Mouse (Mus musculus) kidney, adult 8-10 months (tissue): ENCODE measurements around the gene Cdh26.

Source experiments
- DNase-seq, 2 experiments: peaks; one replicate each; pipeline ENCODE4 v3.0.0; 2022

Gene Cdh26

DNA sequence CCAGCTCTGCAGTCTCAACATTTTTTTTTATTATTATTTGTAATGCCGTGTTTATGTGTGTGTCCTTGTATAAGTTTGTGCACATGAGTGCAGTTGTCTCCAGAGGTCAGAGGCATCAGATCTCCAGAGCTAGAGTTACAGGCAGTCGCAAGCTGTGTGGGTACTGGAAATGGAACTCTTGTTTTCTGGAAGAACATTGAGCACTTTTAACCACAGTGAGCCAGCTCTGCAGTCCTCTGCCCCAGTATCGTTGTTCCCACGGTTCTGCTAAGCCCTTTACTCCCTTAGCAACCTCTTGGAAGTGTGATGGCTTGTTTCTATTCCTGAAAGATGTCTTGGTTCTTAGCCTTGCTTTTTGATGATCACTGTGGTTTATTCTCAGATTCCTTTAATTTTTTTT lies 19.1 kb downstream of the Cdh26 start:
- DNase-seq, result no peak

DNA sequence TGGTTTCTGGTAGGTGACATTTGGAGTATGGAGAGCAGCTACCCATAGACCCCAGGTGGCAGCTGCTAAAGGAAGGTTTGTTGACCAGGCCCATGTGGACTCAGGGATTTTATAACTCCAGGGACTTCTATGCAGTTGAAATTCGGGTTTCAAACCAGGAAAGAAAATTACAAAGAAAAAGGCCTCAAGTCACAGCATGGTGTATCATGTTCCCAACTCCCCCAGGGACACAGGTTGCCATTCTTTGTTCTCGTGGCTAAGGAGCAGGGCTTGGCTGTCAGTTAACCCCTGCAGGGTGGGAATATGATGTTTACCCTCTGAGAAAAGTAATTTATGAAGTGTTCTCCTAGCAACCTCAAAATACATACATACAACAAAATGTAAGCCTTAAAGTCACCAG lies 19.9 kb downstream of the Cdh26 start:
- DNase-seq, result no peak

DNA sequence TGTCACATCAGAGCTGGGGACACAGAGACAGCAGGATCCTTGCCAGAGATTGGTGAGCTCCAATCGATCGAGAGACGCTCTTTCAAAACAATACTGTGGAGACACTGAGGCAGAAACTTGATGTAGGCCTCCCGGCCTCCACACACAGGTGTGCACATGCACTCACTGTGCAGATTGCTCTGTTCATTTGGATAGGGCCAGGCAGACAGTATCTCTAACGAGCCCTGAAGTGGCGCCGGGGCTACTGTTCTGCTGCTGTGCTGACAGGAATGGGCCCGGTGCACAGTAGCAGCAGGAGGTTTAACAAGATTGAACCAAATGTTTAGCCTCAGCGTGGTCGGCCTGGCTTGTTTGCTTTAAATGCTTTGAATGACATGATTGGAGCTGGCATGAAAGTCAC lies 20.6 kb downstream of the Cdh26 start:
- no peak for DNase-seq

DNA sequence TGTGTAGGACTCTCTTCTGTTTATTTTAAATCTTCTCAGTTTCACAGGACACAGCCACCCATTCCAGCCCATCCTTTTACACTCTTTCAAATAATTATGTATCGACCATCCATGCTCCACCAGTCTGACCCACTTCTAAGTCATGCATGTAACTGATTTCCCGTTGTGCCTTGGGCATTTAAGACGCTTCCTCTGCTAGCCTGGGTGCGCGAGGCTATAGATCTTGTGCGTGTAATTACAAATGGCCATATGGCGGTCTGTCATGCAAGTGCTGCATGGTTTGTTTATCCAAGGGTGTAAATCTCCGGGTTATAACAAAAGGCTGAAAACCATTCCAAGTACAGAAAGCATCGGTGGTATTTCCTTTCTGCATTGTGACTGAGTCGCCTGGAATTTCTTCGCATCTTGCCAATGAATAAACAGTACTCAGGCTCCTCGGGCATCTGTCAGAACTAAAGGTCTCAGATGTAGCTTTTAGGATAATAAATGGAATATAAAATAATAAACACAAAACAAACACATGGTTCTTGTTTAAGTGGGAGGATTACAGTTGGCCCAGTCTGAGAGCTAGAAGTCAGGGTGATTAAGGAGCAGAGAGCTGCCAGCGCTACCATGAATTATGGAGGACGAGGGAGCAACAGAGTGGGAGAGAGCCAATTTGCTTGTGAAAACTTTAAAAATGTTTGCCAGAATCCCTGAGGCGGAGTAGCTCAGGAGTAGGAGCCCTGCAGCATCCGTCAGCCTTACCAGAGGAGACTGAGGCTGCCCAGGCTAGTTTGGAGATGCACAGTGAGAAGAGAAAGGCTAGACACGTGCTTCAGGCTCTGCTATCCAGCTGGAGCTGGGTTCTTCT lies 24.6 kb downstream of the Cdh26 start:
- peak in 1 of 2 experiments; percentile 6 for DNase-seq

DNA sequence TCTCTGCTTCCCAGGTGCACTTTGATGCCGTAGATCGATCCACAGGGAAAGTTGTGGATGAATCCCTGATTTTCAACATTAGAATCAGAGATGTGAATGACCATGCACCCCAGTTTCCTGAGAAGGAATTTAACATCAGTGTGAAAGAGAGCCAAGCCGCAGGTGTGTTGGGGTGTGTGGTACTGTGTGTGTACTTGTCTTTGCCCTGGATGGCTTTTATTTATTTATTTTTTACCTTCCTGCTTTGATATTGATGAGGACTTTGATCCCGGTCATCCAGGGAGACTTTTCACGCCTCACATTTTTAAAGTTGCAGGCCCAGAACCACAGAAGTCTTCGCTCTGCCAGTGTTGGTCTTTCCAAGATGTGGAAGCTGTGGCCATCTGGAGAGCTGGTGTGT lies 27.1 kb downstream of the Cdh26 start:
- DNase-seq, result no peak

DNA sequence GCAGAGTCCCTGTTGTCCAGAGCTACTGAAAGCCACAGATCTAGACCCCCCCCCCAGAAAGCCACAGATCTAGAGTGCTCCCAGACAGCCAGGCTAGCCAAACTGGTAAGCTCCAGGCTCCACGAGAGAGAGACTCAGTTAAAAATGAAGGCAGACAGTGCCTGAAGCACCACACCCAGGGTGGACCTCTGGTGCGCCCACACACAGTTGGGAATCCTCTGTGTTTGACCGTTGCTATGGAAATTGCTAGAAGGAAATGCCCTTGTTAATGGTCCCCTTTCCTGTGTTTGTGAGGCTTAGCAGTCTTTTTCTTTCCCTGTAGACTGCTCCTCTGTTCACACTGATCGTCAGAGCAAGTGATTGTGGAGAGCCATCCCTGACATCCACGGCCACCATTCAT lies 30.0 kb downstream of the Cdh26 start:
- DNase-seq, result no peak

DNA sequence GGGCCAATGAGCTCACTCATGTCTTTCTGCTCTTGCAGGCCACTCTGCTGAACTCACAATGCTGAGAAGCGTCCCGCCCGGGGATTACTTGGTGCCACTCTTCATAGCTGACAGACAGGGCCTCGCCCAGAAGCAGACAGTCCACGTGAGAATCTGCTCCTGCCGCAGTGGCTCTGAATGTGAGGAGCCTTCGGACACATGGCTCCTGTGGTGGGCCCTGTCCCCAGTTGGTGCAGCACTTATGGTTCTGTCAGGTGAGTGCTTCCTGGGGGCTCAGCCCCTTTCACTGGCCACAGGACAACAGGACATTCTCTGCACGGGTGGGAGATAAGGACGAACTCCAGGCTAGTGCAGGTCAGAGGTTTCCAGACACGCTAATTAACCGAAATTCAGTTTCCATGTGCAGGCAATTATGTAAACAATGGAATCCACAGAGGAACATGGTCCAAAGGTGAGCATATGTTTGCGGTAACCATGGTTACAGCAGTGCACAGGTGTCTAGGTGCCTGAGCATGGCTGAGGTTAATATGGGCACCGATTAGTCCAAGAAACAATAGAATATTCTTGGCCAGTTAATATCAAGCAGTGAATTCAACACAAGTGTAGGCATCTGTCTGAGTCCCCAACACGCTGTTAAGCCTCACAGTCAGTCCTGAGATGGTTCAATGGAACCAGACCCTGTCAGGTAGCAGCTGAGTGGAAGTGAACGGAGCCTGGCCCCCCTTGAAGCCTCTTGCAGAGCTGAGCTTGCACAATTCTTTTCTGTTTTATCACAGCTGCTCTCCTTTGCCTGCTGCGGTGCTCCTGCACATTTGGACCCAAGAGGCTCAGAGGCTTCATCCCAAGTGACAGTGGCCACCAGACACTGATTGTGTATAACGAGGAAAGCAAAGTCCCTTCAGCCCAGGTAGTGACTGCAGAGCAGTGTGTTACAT lies 41.5 kb downstream of the Cdh26 start:
- no peak for DNase-seq

DNA sequence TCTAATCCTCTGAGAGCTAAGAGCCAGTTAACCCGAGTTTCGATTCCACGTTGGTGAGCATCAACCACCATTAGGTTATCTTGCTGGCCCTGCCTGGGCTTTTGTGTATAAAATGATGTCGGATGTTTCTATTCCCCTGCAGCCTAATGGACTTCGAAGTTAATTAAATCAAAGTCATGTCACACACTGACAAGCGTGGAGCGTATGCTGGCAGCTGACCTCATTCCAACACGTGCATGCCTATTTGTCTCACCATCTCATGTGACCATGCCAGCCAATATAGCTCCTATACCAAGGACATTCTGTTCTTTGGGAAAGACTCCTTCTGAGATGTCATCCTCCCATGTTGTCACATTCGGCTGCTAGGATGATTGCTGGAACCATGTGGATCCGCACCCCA lies 43.6 kb downstream of the Cdh26 start:
- DNase-seq, result no peak

DNA sequence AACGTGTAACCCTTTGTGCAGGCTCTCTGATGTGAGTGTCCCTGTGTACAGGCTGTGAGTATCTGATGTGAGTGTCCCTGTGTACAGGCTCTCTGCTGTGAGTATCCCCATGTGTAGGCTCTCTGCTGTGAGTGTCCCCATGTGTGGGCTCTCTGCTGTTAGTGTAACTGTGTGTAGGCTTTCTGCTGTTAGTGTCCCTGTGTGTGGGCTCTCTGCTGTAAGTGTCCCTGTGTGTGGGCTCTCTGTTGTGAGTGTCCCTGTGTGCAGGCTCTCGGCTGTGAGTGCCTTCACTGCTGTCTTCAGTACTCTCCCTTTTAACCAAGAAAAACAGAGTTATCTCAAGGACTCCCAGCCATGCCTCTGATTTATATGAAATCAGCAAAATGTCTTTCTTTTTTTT lies 46.9 kb downstream of the Cdh26 start:
- DNase-seq, result no peak

DNA sequence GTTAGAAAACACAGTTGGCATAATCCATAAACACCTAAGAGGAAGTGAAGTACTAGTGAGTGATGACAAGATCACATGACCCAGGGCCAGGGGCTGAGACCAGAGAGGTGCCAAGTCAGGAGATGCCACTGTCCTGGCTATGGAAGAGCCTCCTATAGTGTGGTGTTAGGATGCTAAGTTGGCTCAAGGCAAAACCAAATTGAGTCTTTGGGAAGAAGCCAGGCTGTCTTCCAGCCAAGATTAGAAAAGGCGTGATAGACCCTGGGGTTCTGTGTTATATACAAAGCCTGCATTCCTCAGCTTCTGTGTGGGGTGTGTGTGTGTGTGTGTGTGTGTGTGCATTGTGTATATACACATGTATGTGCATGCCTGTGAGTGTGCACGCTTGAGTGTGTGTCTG lies 48.7 kb downstream of the Cdh26 start:
- no peak for DNase-seq

DNA sequence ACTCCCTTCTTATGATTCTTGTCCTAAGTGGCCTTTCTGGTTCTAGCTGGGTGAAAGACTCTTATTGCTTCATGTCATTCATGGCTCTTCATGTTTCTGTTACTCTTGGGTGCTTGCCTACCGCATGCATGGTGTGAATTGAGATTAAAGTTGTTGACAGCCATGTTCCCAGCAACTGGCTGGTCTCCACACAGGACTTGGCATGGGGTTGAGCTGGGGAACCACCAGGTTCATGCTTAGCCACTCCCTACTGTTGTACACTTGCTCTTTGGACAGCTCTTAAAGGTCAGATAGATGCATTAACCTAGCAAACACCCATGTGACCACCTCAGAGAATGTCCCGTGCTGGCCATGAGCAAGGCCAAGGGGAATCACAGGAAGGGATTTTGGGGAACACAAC lies 50.6 kb downstream of the Cdh26 start:
- no peak for DNase-seq

DNA sequence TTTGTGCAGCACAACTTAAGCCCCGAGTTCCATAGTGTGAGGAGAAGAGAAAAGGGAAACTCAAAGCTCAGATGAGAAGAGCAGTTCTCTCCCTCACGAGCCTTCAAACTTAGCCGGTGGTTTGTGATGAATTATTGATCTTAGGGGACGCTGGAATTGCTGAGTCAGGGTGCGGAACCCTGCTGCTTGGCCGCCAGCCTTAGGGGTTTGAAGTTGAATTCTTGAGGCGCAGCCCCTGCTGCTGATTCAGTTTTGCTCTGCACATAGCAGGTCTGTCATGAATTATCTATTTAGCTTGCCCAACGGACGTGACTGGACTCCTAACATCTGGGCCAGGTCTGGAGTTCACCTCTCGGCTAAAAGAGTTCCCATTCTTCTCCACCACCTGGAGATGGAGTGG lies 53.1 kb downstream of the Cdh26 start:
- no peak for DNase-seq

DNA sequence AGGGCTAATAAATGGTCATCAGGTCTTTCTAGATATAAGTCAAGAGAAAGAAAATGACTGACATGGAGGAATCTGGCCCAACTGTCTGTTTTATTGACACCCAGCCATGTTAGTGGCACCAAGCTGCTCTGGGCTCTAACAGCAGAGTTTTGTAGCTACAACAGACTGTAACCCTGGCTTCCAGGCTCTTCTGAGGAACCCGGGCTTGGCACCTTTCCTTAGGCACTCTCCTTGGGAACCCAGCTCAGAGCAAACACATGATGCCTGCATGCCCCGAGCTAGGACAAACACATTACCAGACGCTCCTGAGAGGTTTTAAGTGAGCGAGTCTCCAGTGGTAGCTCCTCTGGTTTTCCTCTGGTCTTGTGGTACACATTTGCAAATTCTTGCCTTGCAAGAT lies 57.9 kb downstream of the Cdh26 start:
- no peak for DNase-seq

DNA sequence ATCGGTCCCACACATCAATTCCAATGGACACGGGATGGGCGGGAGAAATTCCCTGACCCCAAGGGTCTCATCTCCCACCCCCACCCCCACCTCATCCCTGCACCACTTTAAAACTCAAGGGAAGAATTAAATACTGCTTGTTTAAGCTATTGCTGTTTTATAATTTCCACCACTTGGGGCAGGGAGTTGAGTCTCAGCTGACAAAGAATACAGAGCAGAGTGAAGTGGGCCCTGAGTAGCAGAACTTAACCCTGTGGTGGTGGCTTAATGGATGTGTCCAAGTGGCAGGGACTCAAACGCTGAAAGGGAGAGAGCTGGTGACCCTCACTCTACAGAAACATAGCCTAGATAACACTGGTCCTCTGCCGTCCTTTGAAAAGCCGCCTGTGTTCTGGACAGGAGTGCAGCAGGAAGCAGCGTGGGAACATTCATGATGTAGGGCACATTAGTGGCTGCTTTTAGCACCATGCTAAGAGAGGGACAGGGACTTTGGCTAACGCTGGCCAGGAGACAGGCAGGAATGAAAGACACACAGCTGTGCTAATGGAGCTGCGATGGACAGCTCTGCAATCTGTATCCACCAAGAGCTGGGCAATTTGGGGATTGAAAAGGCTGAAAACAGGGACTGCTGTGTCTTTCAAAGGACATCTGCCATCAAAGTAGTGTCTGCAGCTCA lies 60.1 kb downstream of the Cdh26 start:
- DNase-seq, result no peak

DNA sequence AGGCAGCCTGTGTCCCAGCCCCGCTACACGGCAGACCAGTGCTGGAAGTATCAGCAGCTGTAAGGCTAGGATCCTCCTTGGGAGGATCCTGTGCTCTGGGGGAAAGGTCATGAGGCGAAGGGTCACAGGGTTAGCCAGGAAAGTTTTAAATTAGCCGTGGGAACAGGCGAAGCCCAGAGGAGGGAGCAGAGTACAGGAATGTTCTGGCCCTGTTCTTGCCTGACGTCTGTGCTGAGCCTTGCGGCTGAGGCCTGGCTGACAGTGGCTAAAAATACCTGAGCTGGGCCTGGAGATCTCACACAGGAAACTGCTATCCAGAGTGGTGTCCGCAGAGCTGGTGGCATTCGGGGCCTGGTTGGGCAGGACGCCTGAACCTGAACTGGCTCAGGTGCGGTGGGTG lies 63.7 kb downstream of the Cdh26 start:
- peak; percentile 71 to 77 for DNase-seq

DNA sequence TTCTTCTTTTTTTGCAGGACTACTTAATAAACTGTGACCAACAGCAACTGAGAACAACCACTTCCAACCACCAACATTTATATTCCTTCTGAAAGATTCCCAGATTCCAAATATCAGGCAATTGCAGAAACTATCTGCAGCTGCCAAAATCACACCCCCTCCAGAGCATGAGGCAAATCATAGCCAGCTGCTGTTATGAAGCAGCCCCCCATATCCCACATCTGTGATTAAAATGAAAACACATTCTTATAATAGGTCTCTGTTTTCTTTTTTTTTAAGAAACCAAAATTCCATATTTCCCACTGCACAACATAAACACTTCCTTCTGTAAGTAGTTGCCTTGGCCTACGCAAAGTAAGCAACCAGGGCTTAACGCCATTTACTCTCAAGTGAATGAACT lies 65.5 kb downstream of the Cdh26 start:
- DNase-seq, result no peak

DNA sequence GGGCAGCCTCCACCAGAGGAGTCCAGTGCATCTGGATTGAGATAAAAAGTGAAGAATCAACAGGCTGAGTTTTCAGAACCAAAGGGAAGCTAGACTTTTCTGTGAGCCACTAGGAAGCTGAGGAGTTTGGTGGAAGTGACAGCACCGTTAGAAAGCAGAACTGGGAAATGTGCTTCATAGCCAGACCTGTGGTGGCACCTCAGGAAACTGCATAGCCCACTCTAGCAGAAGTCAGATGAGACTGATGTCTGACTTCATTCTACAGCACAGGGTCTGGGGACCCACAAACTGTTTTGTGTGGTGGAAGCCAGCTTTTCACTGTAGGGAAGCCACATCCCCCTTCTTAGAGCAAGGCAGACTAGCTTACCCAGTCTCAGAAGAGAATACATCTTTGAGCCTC lies 67.6 kb downstream of the Cdh26 start:
- DNase-seq, result no peak

DNA sequence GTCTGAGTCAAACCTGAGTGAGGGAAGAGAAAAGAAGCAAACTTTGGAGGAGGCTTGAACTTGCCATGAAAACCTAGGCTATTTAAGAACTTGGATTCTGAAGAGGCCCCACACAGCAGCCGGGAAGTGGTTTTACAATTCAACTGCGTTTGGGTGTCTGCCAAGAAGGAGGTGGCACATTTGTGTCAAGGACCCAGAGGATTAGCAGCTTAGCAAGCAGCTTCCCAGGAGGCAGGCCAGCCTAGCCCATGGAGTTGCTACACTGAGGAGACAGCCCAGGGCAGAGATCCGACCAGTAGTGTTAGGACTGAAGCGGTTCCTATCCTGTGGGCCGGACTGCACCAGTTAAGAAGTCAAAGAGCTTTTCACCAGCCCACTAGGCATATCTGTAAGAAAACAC lies 68.1 kb downstream of the Cdh26 start:
- peak; percentile 5 to 8 for DNase-seq

DNA sequence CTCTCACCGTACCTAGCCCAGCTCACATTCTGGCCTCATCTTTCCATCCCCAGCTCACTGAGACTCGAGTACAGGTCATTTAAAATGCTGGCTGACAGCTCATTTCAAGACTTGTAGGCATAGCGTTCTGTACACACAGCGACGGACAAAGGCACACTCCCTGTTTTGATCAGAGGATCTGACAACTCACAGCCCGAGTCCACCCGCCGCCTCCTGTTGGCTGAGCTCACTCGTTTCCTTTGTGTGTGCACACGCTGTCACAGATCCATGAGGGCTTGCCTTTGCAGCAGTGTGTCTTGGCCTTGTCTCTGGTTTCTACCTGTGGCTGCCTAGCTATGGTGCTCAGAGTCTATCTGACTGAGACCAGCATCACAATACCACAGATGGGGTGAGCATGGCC lies 72.1 kb downstream of the Cdh26 start:
- DNase-seq, result no peak

DNA sequence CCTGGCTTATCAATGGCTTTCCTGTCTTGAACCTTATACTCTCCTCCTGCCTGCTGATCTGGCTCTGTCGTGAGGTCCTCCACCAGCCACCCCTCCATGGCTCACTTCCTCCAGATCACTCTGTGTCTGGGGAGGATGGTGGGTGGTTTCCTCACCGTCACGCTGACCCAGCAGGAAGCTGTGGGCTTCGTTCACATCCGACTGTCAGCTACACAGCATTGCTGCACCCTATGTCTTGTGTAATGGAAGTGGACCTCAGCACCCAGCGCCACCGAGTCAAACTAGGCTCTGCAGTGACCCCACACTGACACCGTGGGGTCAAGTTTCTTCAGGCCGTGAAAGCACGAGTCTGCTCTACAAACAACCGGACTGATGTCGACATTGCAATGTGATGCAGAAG lies 75.7 kb downstream of the Cdh26 start:
- no peak for DNase-seq

DNA sequence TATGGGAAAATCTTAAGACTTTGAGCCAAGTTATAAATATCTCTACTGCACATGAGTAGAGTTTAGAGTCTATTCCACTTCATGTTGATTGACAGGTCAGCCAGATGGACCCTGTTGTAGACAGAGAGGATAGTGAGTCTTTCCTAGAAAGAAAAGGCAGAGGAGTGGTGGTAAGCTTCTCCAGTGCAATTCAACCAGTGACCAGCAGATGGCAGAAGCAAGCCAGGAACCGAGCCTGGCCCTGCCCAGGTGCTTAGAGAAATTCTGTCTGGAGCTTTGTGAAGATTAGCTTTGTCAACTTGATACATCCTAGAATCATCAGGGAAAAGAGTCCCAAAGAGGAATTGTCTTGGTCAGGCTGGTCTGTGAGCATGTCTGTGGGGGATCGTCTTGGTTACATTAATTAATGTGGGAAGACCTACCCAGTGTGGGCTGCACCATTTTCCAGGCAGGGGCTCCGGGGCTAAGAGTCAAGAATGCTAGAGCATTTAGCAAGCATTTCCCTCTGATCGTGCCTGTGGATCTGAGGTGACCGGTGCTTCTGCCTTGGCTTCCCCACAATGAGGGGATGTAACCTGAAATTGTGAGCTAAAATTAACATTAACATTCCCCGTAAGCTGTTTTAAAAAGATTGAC lies 77.2 kb downstream of the Cdh26 start:
- DNase-seq, result peak; percentile 27 to 66

DNA sequence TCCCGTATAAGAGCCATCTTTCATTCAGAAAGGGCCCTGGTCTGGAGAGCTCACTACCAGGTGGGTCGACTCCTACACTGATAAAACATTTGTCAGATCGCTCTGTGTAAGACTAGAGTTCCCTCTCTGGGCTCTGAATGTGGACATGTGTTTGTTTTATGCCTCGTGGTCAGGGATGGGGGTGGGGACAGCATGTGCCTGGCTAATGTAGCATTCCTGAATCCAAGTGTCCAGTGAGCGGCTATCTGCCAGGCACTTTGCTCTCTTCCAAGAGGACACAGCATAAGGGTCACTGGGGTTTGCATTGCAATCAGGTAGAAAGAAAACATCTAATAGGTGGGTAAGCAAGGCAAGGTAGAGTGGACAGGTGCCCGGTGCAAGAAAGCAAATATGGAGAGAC lies 77.9 kb downstream of the Cdh26 start:
- no peak for DNase-seq

DNA sequence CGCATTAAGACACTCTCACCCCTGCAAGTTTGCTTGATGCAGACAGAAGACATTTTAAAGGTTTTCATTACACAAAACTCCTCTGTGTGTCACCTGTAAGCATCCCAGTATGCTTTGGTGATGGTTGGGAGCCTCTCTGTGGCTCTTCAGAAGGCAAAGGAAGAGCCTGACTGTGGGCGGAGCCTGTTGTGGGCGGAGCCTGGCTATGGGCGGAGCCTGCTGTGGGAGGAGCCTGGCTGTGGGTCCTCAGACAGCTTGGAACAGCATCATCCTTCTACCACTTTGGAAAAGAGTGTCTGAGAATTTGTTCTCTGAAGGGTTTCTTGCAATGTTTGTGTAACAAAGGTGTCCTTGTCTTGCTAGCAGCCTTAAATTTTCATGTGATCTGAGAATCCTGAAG lies 82.7 kb downstream of the Cdh26 start:
- no peak for DNase-seq
